Mouse (Mus musculus) G1E (cell line): ENCODE measurements at regions not wholly inside any gene's neighbourhood (a gene's known extent, or its start where the extent isn't known, plus 50 kb on each side); places are given as distances from the start of the nearest gene placed in this dataset.

Source experiments
- ATAC-seq: 2 replicates; pipeline ENCODE4 v1.8.0; 2016; ENCODE audit warnings: mild to moderate bottlenecking; ENCODE audit not compliant: insufficient number of reproducible peaks, poor library complexity, low FRiP score, severe bottlenecking; ENCODE audit errors: extremely low read depth
- DNase-seq: peaks from one replicate; pipeline ENCODE4 v3.0.0; 2012; ENCODE audit warnings: low spot score
- H3K27me3 ChIP-seq: 2 replicates; pipeline ENCODE4 v1.6.1; 2012; ENCODE audit warnings: mild to moderate bottlenecking, low read length, inconsistent platforms; ENCODE audit not compliant: insufficient read depth
- H3K36me3 ChIP-seq: replicated peaks from 2 replicates; pipeline ENCODE3; 2012; ENCODE audit warnings: mild to moderate bottlenecking, inconsistent platforms
- H3K4me1 ChIP-seq: 2 replicates; pipeline ENCODE4 v1.6.1; 2012; ENCODE audit warnings: low read depth, low read length, inconsistent platforms, mixed read lengths; ENCODE audit not compliant: insufficient read depth
- H3K4me3 ChIP-seq: 2 replicates; pipeline ENCODE4 v1.5.1; 2012; ENCODE audit warnings: low read depth, mild to moderate bottlenecking, inconsistent platforms, low read length, moderate library complexity, mixed read lengths
- H3K9me3 ChIP-seq: replicated peaks from 2 replicates; pipeline ENCODE4 v1.6.1; 2012; ENCODE audit warnings: inconsistent platforms
- CTCF ChIP-seq: IDR thresholded peaks from 2 replicates; pipeline ENCODE4 v1.5.1; 2012; ENCODE audit warnings: low read depth, low read length, inconsistent platforms, mixed read lengths
- GATA1 ChIP-seq: IDR thresholded peaks from 2 replicates; pipeline ENCODE4 v1.6.1; 2012; ENCODE audit warnings: borderline replicate concordance, low read length, inconsistent platforms, mixed read lengths
- GATA2 ChIP-seq: IDR thresholded peaks from 2 replicates; pipeline ENCODE4 v1.6.1; 2012; ENCODE audit warnings: low read depth, low read length, inconsistent platforms, borderline replicate concordance
- POLR2AphosphoS5 ChIP-seq: IDR thresholded peaks from 2 replicates; pipeline ENCODE4 v1.6.1; 2012; ENCODE audit warnings: low read depth, low read length, inconsistent platforms; ENCODE audit not compliant: insufficient replicate concordance
- TAL1 ChIP-seq: conservative IDR thresholded peaks from 2 replicates; pipeline ENCODE4 v1.6.1; 2012; ENCODE audit warnings: low read depth, low read length, inconsistent platforms, mixed read lengths

- Histone ChIP-seq H3K4me1 (no peaks in the 10 kb centered on the region), H3K9me3 (no peaks in the 10 kb centered on the region), H3K36me3 (no peaks in the 10 kb centered on the region), H3K4me3 (no peak overlapping the region), H3K27me3 (no peaks in the 10 kb centered on the region)
- no peak for TF ChIP-seq POLR2AphosphoS5
- TF ChIP-seq TAL1 = no peak
- TF ChIP-seq CTCF = no peak
- no peak for TF ChIP-seq GATA1
- no peak for TF ChIP-seq GATA2
- DNase-seq (no peak), ATAC-seq (no peak)
Observed at GRCm38 (mm10) chr5:85832556-85832955, 232.8 kb downstream of the Cenpc1 start.

GRCm38 (mm10) chr5:85795531-85796197 lies 269.7 kb downstream of the Cenpc1 start:
- no peaks in the 10 kb centered on the region for H3K27me3 ChIP-seq
- no peaks in the 10 kb centered on the region for H3K36me3 ChIP-seq
- H3K4me1 ChIP-seq = no peaks in the 10 kb centered on the region
- H3K9me3 ChIP-seq = no peaks in the 10 kb centered on the region
- no peak overlapping the region for H3K4me3 ChIP-seq
- ATAC-seq = no peak
- no peak for DNase-seq
- TF ChIP-seq TAL1 (no peak), POLR2AphosphoS5 (no peak), GATA2 (no peak), GATA1 (no peak), CTCF (no peak)

- ATAC-seq (no peak), DNase-seq (no peak)
- Histone ChIP-seq H3K4me1 (no peaks in the 10 kb centered on the region), H3K27me3 (no peaks in the 10 kb centered on the region), H3K36me3 (no peaks in the 10 kb centered on the region), H3K9me3 (no peaks in the 10 kb centered on the region), H3K4me3 (no peak overlapping the region)
- TF ChIP-seq GATA2 = no peak
- no peak for TF ChIP-seq POLR2AphosphoS5
- no peak for TF ChIP-seq TAL1
- TF ChIP-seq CTCF = no peak
- no peak for TF ChIP-seq GATA1
Observed at GRCm38 (mm10) chr5:85793148-85793547, 272.2 kb downstream of the Cenpc1 start.

- no peaks in the 10 kb centered on the region for H3K9me3 ChIP-seq
- H3K4me1 ChIP-seq = no peaks in the 10 kb centered on the region
- DNase-seq = no peak
- H3K36me3 ChIP-seq = no peaks in the 10 kb centered on the region
- no peaks in the 10 kb centered on the region for H3K27me3 ChIP-seq
- no peak for ATAC-seq
- no peak overlapping the region for H3K4me3 ChIP-seq
- TF ChIP-seq CTCF = no peak
Observed at GRCm38 (mm10) chr5:85780730-85781454, 284.5 kb downstream of the Cenpc1 start.

- TF ChIP-seq GATA1 (no peak), GATA2 (no peak), POLR2AphosphoS5 (no peak), CTCF (no peak), TAL1 (no peak)
- Histone ChIP-seq H3K27me3 (no peaks in the 10 kb centered on the region), H3K36me3 (no peaks in the 10 kb centered on the region), H3K4me3 (no peak overlapping the region), H3K4me1 (no peaks in the 10 kb centered on the region), H3K9me3 (no peaks in the 10 kb centered on the region)
- no peak for DNase-seq
- no peak for ATAC-seq
Observed at GRCm38 (mm10) chr5:85780017-85780416, 285.4 kb downstream of the Cenpc1 start.

- no peak for ATAC-seq
- Histone ChIP-seq H3K27me3 (no peaks in the 10 kb centered on the region), H3K4me1 (no peaks in the 10 kb centered on the region), H3K9me3 (no peaks in the 10 kb centered on the region), H3K4me3 (no peak overlapping the region), H3K36me3 (no peaks in the 10 kb centered on the region)
- no peak for DNase-seq
- TF ChIP-seq POLR2AphosphoS5 (no peak), GATA1 (no peak), TAL1 (no peak), CTCF (no peak), GATA2 (no peak)
Observed at GRCm38 (mm10) chr5:85779205-85779604, 286.2 kb downstream of the Cenpc1 start.
